Mouse (Mus musculus) liver, adult (tissue): ENCODE measurements around the gene Gpc6.

Source experiments
- GATA4 ChIP-seq: IDR thresholded peaks from 2 replicates; pipeline ENCODE4 v1.6.1; 2014; ENCODE audit warnings: mild to moderate bottlenecking, low read length; ENCODE audit not compliant: insufficient replicate concordance

Gene Gpc6

DNA sequence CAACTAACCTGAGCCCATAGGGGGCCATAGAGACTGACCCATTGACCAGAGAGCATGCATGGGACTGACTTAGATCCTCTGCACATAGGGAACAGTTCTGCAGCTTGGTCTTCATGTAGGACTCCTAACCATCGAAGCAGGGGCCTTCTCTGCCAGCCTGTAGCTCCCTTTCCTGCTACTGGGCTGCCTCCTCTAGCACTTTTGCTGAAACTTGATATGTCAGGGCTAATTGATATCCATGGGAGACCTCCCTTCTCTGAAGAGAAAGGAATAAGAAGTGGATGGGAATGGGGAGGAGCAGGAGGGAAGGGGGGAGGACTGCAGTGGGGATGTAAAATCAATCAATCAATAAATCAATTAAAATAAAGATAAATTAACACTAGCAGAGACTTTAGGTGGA lies 678.7 kb downstream of the Gpc6 start:
- no peak for TF ChIP-seq GATA4

DNA sequence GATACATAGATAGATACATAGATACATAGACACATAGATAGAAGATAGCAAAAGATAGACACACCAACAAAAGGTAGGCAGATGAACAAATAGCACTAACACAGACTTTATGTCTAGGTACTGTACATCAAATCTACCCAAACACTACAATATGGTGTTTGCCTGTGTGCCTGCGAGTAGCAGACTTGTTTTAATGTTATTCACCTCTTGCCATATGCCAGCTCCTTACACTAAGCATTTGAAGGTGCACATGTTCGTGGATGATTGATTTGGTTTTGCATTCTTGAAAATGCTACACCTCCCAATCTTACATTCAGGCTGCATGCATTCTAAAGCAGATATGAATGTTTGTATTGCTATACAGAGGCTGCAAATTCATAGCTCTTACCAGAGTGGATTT lies 680.6 kb downstream of the Gpc6 start:
- no peak for TF ChIP-seq GATA4

DNA sequence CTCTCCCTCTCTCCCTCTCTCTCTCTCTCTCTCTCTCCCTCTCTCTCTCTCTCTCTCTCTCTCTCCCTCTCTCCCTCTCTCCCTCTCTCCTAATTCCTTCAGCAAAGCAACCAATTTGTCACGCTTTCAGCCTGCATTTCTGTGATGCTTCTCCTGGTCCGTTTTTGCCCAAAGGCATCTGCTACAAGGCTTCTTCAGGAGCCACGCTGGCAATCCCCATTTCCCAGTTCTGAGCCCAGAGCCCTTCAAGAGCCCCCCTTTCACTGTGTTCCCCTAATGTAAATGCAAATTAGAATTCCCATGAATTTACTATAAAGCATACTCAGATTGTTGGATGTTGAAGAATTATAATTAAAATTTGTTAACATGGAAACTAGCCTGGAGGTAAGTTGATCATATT lies 686.0 kb downstream of the Gpc6 start:
- TF ChIP-seq GATA4: no peak

DNA sequence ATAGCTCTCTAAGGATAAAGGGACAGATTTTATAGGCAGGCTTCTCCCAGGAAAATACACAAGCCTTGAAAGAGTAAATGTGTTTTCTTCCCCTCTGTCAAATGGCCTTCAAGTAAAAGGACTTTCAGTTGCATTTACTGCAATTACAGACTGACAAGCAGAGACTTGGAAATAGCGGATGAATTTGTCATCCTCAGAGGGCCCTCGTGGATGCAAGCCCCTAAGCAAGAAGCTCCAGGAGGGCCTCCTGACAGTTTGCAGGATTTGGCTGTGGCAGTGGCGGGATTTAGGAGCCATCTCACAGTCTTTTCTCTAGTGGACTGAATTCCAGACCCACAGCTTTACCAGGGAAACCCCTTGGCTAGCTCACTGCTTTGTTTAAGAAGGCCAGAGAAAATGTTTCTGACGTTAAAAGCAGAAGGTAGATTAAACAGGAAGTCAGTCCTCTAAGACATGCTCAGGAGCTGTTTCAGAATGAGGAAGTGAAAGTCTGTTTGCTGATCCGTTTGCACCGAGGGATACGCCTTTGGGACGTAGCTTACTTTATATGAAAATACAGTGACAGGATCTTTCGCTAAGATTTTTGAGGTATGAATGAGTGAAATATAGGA lies 700.1 kb downstream of the Gpc6 start:
- TF ChIP-seq GATA4: no peak

DNA sequence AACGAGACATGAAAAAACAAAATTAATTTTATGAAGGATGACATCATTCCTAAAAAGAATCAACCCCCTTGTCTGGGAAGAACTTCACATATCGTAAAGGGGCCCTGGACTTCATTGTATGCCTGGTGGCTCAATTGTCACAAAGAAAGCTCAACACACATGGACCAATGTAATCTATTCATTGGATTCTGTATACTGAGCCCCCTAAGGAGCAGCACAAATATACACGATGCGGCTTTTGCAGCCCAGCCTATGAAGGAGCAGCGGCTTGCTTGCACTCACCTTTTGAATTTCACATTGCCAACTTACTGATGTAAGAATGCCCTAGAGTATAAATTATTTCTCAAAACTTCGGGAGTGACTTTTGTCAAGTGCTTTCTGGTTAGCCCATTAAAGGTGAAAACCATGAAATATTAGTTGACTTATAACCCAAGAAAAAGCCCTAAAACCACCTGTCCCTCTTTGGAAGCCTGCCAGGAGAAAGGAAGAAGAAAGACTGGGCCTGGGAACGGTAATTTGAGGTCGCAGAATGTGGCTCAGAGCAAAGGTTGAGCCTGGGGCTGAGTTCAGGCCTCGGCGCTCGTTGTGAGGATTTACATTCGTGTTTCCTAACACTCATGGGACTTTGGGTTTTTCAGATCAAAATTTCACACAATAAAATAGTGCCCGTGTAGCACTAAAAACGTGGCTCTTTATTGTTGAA lies 709.3 kb downstream of the Gpc6 start:
- no peak for TF ChIP-seq GATA4

DNA sequence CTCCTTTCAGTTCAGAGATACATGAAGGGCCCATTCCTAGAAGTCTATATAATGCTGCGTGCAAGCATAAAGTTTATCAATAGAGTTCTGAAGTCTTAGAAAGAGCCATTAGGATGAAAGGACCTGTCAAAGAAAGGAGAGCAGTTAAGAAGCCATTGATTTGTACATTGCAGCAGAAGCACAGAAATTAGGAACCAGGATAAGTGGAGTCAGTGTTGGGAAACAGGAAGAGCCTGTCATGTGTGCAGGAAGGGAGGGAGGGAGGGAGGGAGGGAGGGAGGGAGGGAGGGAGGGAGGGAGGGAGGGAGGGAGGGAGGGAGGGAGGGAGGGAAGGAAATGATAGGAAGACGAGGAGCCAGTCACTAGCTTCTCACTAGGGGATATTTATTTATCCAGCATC lies 716.7 kb downstream of the Gpc6 start:
- TF ChIP-seq GATA4: no peak

DNA sequence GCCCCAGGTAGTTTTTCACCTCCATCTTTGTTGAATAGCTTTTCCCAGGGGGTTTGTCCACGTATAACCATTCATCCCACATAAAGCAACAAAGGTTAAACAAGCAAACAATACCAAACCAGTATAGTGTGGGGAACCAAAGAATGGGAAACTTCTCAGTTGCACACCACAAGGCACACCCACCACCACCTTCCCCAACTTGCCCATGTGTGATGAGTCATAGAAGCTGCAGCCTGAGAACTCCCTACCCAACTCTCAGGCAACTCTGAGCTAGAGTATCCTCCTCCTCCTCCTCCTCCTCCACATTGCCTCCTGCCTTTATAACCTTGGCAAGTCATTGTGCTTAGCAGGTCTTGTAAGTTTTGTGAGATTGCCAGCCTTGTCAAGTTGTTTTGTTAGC lies 718.0 kb downstream of the Gpc6 start:
- TF ChIP-seq GATA4: no peak

DNA sequence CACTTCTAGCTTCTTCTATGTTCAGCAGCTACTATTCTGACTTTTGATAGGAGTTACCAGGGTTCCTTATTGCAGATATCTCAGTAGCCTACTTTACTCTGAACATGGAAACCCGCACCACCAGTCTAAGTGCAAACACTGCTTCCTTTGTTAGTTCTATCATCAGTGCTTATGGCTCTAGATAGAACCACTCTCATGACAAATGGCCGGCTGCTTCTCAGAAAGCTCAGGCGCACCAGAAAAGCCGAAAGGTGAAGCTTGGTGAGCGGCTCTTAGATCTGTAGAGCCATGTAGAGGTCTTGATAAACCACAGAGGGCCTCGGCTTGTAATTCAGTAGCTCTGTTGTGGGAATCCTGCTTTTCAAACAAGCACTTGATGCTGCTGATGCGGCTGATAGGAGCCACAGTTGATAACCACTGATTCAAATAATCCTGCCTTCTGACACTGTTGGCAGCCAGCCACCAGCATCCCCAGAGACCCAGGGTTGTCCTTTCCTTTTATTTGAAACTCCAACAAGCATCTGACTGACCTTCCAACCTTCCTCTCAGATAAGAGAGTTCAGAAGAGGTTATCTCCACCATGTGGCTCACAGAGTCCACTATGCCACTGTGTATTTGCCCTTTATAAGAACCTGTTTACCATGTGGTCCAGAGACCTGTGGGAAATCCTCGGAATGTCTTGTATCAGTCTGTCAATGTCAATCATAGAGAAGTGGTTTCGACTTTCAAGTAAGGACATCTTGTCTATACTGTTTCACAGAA lies 723.3 kb downstream of the Gpc6 start:
- peak; percentile 89; the same call in 1 of the 2 replicates for TF ChIP-seq GATA4

DNA sequence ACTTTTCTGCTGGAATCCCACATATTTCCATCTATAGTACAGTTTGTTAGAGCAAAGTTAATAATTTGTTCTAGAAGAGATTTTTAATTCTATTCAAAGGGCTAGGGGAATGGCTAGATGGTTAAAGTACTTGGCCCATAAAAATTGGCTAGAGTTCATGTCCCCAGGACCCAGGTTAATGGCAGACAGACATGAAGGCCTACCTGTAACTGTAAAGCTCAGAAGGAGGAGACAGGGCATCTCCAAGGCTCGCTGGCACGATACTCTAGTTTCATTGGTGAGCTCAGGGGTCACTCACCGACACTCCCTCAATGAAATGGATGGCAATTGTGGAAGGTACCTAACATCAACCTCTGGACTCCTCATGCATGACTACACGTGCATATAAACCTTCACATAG lies 725.0 kb downstream of the Gpc6 start:
- no peak for TF ChIP-seq GATA4

DNA sequence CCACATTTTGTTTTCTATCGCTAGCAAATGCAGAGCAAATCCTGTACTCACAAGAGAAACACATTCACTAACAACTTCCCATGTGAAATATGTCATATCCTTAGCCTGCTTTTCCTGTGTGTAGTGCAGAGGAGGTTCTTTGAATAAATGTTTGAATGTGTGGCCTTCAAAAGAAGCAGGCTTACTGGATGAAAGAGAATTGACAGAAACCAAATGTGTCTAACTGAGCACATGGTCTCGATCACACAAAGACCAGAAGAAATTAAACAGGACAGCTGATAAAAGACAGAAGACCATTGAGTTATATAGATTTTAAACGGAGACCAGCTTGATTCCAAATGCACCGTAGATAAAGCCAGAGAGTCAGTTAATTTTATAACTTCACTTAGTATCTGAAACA lies 726.2 kb downstream of the Gpc6 start:
- TF ChIP-seq GATA4: no peak

DNA sequence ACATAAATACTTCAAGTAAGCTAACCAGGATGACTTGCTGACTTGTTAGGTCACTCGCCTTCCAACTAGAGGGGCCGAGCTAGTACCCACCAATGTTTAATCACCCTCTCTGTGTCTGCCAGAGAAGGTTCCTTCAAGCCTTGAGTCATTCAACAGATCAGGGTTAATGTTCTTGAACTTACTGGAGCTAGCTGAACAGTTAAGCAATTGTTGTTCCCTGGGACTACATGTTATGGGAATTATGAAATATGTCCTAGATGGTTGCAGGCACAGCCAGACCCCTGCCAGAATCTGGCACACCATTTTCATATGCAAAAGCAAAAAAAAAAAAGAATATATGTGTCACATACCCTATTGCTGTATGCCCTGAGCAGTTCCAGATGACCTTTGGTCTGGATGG lies 726.8 kb downstream of the Gpc6 start:
- TF ChIP-seq GATA4: no peak

DNA sequence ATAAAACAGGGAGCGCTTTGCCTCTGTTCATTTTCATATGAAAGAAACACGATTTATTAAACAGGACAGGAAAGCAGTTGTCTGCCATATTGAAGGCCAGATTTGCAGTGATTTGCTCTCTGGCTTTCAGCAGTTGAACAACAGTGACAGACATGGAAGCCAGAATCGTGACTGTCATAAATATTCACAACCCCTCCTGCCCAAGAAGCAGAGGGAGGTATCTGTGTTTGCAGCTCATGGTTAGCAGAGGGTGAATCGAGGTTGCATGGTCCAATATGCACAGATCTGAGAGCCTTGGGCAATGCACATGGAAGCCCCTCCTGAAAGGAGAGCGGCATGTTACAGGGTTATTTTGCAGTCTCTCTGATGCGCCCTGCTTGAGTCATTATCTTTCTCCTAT lies 730.3 kb downstream of the Gpc6 start:
- no peak for TF ChIP-seq GATA4

DNA sequence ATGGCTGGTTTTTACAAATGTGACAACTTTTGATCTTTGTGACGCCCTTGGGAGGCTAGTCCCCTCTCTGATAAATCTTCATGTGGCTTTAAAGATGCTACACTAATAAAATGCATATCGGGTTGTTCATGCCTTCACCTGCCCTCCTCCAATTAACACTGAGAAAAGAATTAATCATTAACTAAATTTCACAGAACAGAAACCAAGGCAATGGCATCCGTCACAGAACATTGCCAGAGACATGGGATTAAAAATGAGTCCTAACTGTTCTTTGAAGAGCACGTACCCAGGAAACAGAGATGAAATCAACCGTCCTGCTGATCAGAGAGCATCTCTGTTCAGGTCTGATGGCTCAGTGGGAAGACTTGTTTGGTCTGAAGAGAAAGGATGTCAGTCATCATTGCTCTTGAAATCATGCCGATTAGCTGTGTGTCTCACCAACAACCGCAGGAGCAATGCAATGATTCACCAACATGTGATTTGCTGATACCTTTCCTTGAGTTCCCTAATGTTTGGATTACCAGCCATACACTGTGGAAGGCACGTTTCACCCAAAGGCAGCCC lies 734.2 kb downstream of the Gpc6 start:
- no peak for TF ChIP-seq GATA4

DNA sequence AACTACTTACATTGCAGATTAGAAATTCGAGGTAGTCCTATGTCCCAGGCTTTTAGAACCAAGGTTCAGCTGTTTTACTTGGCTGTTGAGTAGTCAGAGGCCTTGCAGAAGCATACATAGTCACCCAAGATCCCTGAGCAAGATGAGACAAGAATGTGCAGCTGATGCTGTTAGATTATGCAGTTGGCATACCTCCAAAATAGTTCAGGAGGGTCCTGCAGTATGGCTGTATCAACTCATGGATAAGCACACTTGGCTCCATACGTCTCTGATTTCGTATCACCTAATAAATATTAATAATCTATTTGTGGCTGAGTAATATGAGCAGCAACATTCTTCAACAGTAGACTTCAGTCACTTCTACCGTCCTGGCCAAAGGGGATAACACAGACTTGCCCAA lies 737.1 kb downstream of the Gpc6 start:
- TF ChIP-seq GATA4: no peak

DNA sequence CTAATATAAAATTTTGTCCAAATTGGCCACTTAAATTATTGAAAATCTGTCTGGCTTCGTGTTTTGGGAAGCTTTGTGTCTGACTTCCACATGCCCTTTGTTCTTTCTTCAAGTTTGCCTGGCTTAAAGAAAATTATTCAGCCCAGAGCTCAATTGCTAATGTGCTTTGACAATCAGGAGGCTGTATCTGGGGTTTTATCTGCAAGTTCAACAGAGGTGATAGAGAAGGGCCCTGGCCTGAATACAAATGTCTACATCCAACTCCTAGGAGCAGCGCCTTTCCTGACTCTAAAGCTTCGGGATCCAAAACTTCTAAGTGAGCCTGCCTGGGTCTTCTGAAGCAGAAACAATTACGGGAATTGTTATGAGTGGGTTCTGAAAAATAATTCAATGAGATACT lies 739.7 kb downstream of the Gpc6 start:
- no peak for TF ChIP-seq GATA4

DNA sequence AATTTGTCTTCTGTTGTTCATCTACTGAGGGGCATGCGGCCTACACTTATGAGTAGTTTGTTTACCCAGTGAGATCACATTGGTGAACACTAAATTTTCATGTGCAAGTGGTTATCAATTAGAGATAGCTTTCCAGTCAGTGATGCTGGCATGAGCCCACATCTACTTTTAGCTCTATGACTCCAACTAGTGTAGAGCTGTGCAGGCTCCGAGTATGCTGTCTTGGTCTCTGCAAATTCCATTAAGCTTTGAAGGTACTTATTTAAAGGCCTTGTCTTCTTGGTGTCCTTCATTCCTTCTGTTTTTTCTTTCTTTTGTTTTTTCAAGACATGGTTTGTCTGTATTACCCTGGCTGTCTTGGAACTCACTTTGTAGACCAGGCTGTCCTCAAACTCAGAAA lies 741.0 kb downstream of the Gpc6 start:
- no peak for TF ChIP-seq GATA4

DNA sequence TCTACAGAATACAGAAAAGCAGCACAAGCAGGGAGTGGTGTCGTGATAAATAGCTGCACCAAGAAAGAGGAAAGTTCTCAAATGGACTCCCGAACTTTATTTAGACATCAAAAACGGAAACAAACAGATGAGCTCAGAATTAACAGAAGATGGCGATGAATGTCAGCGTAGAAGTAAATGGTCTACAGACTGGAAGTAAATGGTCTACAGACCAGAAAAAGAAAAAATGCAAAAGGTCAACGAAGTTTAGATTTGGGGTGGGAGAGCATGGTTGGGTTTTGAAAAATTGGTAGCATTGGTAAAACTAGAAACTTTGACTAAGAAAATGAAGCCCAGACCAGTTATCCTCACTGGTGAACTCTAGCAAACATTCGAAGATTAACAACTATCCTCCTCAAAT lies 748.4 kb downstream of the Gpc6 start:
- TF ChIP-seq GATA4: no peak

DNA sequence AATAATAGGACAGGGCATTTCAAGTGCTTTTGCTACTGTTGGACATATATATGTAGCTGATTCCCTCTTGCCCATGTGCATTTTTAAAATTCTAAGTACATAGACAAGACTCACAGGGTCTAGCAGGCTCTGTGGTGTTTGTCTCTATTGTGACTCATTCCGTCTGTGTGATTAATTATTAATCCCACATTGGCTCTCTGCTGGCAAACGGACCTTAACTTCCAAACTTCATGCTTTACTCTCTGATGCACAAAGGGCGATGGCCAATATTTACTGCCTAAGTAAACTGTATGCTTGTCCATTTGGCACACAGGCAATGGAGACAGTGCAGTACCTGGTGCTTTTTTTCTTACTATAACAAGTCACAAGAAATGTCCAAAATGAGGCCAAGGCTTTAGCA lies 749.4 kb downstream of the Gpc6 start:
- no peak for TF ChIP-seq GATA4
